Mouse (Mus musculus) CH12.LX (cell line): ENCODE results near the gene Nfatc2ip. TPM values are rescaled to one million over a fixed set of nuclear protein-coding genes. Genes with fewer than 3 reads are reported as not detected.

Source experiments
- DNase-seq: peaks from one replicate; pipeline ENCODE4 v3.0.0-alpha.2; 2013; ENCODE audit errors: extremely low read depth
- H3K27ac ChIP-seq: 2 replicates; pipeline ENCODE4 v1.5.1; 2012; ENCODE audit warnings: low read depth, mild to moderate bottlenecking, control low read depth, moderate library complexity; ENCODE audit not compliant: insufficient read depth
- H3K27me3 ChIP-seq: replicated peaks from 2 replicates; pipeline ENCODE3; 2012; ENCODE audit warnings: inconsistent platforms
- H3K36me3 ChIP-seq, 2 experiments: replicated peaks in 1 of 2; 2 replicates each; pipeline versions ENCODE3 to v1.6.1; 2012; ENCODE audit warnings: inconsistent platforms in 1 of 2, low read length in 1 of 2, mild to moderate bottlenecking in 1 of 2, mixed read lengths in 1 of 2, moderate library complexity in 1 of 2; ENCODE audit not compliant: control insufficient read depth in 1 of 2, insufficient read depth in 1 of 2
- H3K4me1 ChIP-seq, 2 experiments: 2 replicates each; pipeline ENCODE4 v1.6.1; 2012; ENCODE audit warnings: inconsistent platforms in 1 of 2, moderate library complexity in 1 of 2; ENCODE audit not compliant: insufficient read depth in 2 of 2, control insufficient read depth in 1 of 2
- H3K4me2 ChIP-seq: 2 replicates; pipeline ENCODE4 v1.6.1; 2012; ENCODE audit warnings: low read depth, mild to moderate bottlenecking, control low read depth; ENCODE audit not compliant: poor library complexity, insufficient read depth, severe bottlenecking
- H3K4me3 ChIP-seq, 3 experiments: fragments of 150-350 bp in 1 of 3; sonication (generic) in 1 of 3; replicated peaks in 1 of 3; 2 replicates each; pipeline versions ENCODE3 to v1.5.1; 2011 to 2012; ENCODE audit warnings: low read depth in 2 of 3, low read length in 2 of 3, mild to moderate bottlenecking in 2 of 3, moderate library complexity in 2 of 3, control low read depth in 1 of 3, improper control_type of control experiment in 1 of 3, inconsistent platforms in 1 of 3, mixed read lengths in 1 of 3; ENCODE audit not compliant: poor library complexity in 1 of 3
- H3K79me2 ChIP-seq: replicated peaks from 2 replicates; pipeline ENCODE4 v1.6.1; 2012; ENCODE audit warnings: mild to moderate bottlenecking, moderate library complexity; ENCODE audit not compliant: control insufficient read depth, poor library complexity, insufficient read depth, severe bottlenecking; ENCODE audit errors: extremely low read depth
- H3K9ac ChIP-seq: 2 replicates; pipeline ENCODE4 v1.6.1; 2012; ENCODE audit warnings: low read depth, mild to moderate bottlenecking, control low read depth, moderate library complexity; ENCODE audit not compliant: insufficient read depth
- H3K9me3 ChIP-seq: replicated peaks from 2 replicates; pipeline ENCODE3; 2012; ENCODE audit warnings: low read length, inconsistent platforms, mixed read lengths
- BHLHE40 ChIP-seq: IDR thresholded peaks from 2 replicates; pipeline ENCODE4 v1.6.1; 2011; ENCODE audit warnings: mild to moderate bottlenecking, low read depth, low read length, improper control_type of control experiment
- CHD1 ChIP-seq: IDR thresholded peaks from 2 replicates; pipeline ENCODE4 v1.6.1; 2012; ENCODE audit warnings: low read depth, low read length, improper control_type of control experiment, inconsistent platforms
- ELF1 ChIP-seq: IDR thresholded peaks from 2 replicates; pipeline ENCODE4 v1.6.1; 2014; ENCODE audit warnings: low read depth, mild to moderate bottlenecking, inconsistent platforms, low read length, improper control_type of control experiment
- ETS1 ChIP-seq: conservative IDR thresholded peaks from 2 replicates; pipeline ENCODE4 v1.6.1; 2012; ENCODE audit warnings: low read depth, mild to moderate bottlenecking, inconsistent platforms, low read length, improper control_type of control experiment, moderate library complexity
- GABPA ChIP-seq: IDR thresholded peaks from 2 replicates; pipeline ENCODE4 v1.6.1; 2012; ENCODE audit warnings: low read depth, low read length, improper control_type of control experiment, inconsistent platforms; ENCODE audit not compliant: insufficient replicate concordance
- HCFC1 ChIP-seq: IDR thresholded peaks from 2 replicates; pipeline ENCODE4 v1.6.1; 2012; ENCODE audit warnings: low read depth, mild to moderate bottlenecking, inconsistent platforms, low read length, improper control_type of control experiment
- IRF4 ChIP-seq: IDR thresholded peaks from 2 replicates; pipeline ENCODE4 v1.6.1; 2014; ENCODE audit warnings: low read depth, mild to moderate bottlenecking, inconsistent platforms, low read length, improper control_type of control experiment
- JUN ChIP-seq: IDR thresholded peaks from 2 replicates; pipeline ENCODE4 v1.6.1; 2011; ENCODE audit warnings: low read depth, mild to moderate bottlenecking, low read length, improper control_type of control experiment, moderate library complexity; ENCODE audit not compliant: insufficient read depth
- KAT2A ChIP-seq: IDR thresholded peaks from 2 replicates; pipeline ENCODE4 v1.6.1; 2012; ENCODE audit warnings: low read length, improper control_type of control experiment, inconsistent platforms; ENCODE audit not compliant: insufficient replicate concordance
- MAFK ChIP-seq: IDR thresholded peaks from 2 replicates; pipeline ENCODE4 v1.6.1; 2011; ENCODE audit warnings: low read length, improper control_type of control experiment; ENCODE audit not compliant: insufficient replicate concordance
- MAX ChIP-seq: IDR thresholded peaks from 2 replicates; pipeline ENCODE4 v1.6.1; 2011; ENCODE audit warnings: low read length, improper control_type of control experiment
- MAZ ChIP-seq: IDR thresholded peaks from 2 replicates; pipeline ENCODE4 v1.6.1; 2012; ENCODE audit warnings: low read depth, mild to moderate bottlenecking, inconsistent platforms, low read length, improper control_type of control experiment, moderate library complexity
- MEF2A ChIP-seq: IDR thresholded peaks from 2 replicates; pipeline ENCODE4 v1.6.1; 2014; ENCODE audit warnings: low read depth, mild to moderate bottlenecking, inconsistent platforms, low read length, improper control_type of control experiment, borderline replicate concordance
- MXI1 ChIP-seq: IDR thresholded peaks from 2 replicates; pipeline ENCODE4 v1.6.1; 2011; ENCODE audit warnings: mild to moderate bottlenecking, low read depth, low read length, improper control_type of control experiment
- NELFE ChIP-seq: IDR thresholded peaks from 2 replicates; pipeline ENCODE4 v1.6.1; 2011; ENCODE audit warnings: low read depth, low read length, improper control_type of control experiment
- NRF1 ChIP-seq: IDR thresholded peaks from 2 replicates; pipeline ENCODE4 v1.6.1; 2014; ENCODE audit warnings: low read depth, mild to moderate bottlenecking, inconsistent platforms, low read length, improper control_type of control experiment, moderate library complexity
- POLR2A ChIP-seq: IDR thresholded peaks from 2 replicates; pipeline ENCODE4 v1.6.1; 2011; ENCODE audit warnings: low read depth, mild to moderate bottlenecking, improper control_type of control experiment, low read length
- RCOR1 ChIP-seq: conservative IDR thresholded peaks from 2 replicates; pipeline ENCODE4 v1.6.1; 2012; ENCODE audit warnings: low read depth, mild to moderate bottlenecking, inconsistent platforms, low read length, improper control_type of control experiment
- SMC3 ChIP-seq: IDR thresholded peaks from 2 replicates; pipeline ENCODE4 v1.6.1; 2011; ENCODE audit warnings: low read depth, low read length, improper control_type of control experiment
- TBP ChIP-seq: conservative IDR thresholded peaks from 2 replicates; pipeline ENCODE4 v1.6.1; 2011; ENCODE audit warnings: low read depth, low read length, improper control_type of control experiment
- TCF12 ChIP-seq: IDR thresholded peaks from 2 replicates; pipeline ENCODE4 v1.6.1; 2014; ENCODE audit warnings: low read depth, mild to moderate bottlenecking, inconsistent platforms, low read length, improper control_type of control experiment
- ZC3H11A ChIP-seq: IDR thresholded peaks from 2 replicates; pipeline ENCODE4 v1.6.1; 2012; ENCODE audit warnings: low read depth, mild to moderate bottlenecking, inconsistent platforms, low read length, improper control_type of control experiment
- ZKSCAN1 ChIP-seq: IDR thresholded peaks from 2 replicates; pipeline ENCODE4 v1.6.1; 2012; ENCODE audit warnings: low read depth, inconsistent platforms, low read length, improper control_type of control experiment, borderline replicate concordance
- ZMIZ1 ChIP-seq: IDR thresholded peaks from 2 replicates; pipeline ENCODE4 v1.6.1; 2012; ENCODE audit warnings: low read depth, mild to moderate bottlenecking, inconsistent platforms, low read length, improper control_type of control experiment
- dilution Hi-C: fragments of 300-500 bp; cut with MboI; formaldehyde crosslinking; loops from 2 replicates; pipeline ENCODE4 v1.14.3; 2020; ENCODE audit warnings: low sequenced_read_pairs; ENCODE audit not compliant: extremely low pct_unique_long_range_greater_than_20kb, extremely low pct_ligation_motif_present
- in situ Hi-C: fragments of 300-500 bp; cut with MboI; formaldehyde crosslinking; loops from 3 replicates; pipeline ENCODE4 v1.14.3; 2019; ENCODE audit warnings: low sequenced_read_pairs, low pct_ligation_motif_present, low pct_unique_long_range_greater_than_20kb, mixed read lengths
- polyA plus RNA-seq: library from polyadenylated mRNA; unstranded; fragments of >175 nt; gene quantifications from 2 replicates; pipeline ENCODE4 v1.2.1, GENCODE M21; 2012; ENCODE audit warnings: low read depth; ENCODE audit not compliant: insufficient read length
- total RNA-seq, 2 experiments: library from RNA; depleted of rRNA; stranded (reverse); fragments of 300-350 nt in 1 of 2; fragments of >200 nt in 1 of 2; gene quantifications; 2 replicates each; pipeline ENCODE4 v1.2.3; 2012 to 2014

Gene Nfatc2ip
- total and polyA plus RNA-seq, 3 experiments = 7.8 to 15.0 (median 13.9) TPM

DNA sequence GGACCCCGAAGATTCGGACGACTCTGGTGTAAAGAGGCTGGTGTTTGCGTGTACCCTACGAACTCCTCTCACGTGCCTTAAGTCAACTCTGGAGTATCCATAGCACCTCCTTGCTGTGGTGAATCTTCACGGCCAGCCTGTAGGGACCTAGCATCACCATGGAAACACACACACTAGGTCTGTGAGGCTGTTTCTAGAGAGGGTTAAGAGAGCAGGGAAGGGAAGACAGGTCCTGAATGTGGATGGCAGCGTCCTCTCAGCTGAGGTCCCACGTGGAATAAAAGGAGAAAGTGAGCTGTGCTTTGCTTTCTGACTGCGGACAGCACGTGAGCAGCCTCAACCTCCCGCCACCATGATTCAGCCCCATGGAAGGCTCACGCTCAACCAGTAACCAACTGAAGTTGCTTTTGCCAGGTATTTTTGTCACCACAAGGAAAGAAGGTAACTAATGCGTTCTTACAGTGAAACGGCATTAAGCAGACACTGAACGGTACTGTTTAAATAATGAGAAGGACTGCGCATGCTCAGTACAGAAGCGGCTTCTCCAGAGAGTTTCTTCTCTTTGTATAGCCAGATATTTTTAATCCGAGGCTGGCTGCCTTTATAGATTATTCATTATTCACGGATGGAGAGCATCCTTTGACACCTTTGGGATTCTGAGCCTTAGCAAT, 45.7 kb downstream of the Nfatc2ip start:
- H3K4me1 ChIP-seq = peaks cover 2 to 7% of the 10 kb centered on the region in 2 experiments; a peak in 3 of 4 replicates
- no peaks in the 10 kb centered on the region for H3K9me3 ChIP-seq
- H3K27ac ChIP-seq = no peak overlapping the region
- no peak overlapping the region for H3K9ac ChIP-seq
- H3K27me3 ChIP-seq = peaks cover 7% of the 10 kb centered on the region
- TF ChIP-seq NRF1 (no peak), MAFK (no peak), GABPA (no peak), SMC3 (no peak), POLR2A (no peak), BHLHE40 (no peak), JUN (no peak), TBP (no peak), ZC3H11A (no peak), ZKSCAN1 (no peak), MXI1 (no peak), ETS1 (no peak), CHD1 (no peak), KAT2A (no peak), IRF4 (no peak), NELFE (no peak)
- in situ Hi-C loops (loop anchor here (25.0 kb wide), 1 partner anchor 89 kb away; the partner anchor contains the start of gene Sbk1), dilution Hi-C loops (no loop called here)
- no peak for DNase-seq
- H3K79me2 ChIP-seq = no peaks in the 10 kb centered on the region
- H3K36me3 ChIP-seq = no peaks in the 10 kb centered on the region
- H3K4me2 ChIP-seq = no peak overlapping the region
- no peak overlapping the region for H3K4me3 ChIP-seq

DNA sequence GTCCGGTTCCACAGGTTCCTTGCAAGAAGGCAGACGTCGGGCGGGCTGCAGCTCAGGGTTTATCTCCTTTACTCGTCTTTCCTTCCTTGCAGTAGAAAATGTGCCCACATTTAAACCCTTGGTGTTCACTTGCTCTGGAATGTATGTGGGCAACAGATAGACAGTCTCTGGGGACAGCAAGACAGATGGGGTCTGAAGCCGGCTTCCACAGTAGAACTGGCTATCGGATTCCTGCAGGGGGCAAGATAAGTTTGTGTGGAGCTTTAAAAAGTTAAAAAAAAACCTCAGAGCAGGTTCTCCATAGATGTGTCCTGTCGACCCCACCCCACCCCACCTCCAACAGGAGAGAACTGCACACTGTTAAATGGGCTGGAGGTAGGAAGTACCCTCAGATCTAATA, 48.2 kb downstream of the Nfatc2ip start:
- H3K27me3 ChIP-seq = peaks cover 9% of the 10 kb centered on the region
- no peak for TF ChIP-seq ELF1
- no peak for TF ChIP-seq MXI1
- TF ChIP-seq NRF1 = no peak
- no peak for TF ChIP-seq KAT2A
- TF ChIP-seq ZKSCAN1 = no peak
- TF ChIP-seq CHD1 = no peak
- no peak for TF ChIP-seq ETS1
- TF ChIP-seq POLR2A = no peak
- no peak for TF ChIP-seq RCOR1
- no peak for TF ChIP-seq SMC3
- no peak for TF ChIP-seq MEF2A
- TF ChIP-seq MAZ = no peak
- TF ChIP-seq ZMIZ1 = no peak
- no peak for TF ChIP-seq TBP
- TF ChIP-seq TCF12 = no peak
- no peak for TF ChIP-seq MAX
- no peak for TF ChIP-seq JUN
- no peak for TF ChIP-seq HCFC1
- H3K4me3 ChIP-seq = no peak overlapping the region
- H3K79me2 ChIP-seq = no peaks in the 10 kb centered on the region
- H3K36me3 ChIP-seq = no peaks in the 10 kb centered on the region
- DNase-seq = no peak
- dilution Hi-C loops = no loop called here
- no peak overlapping the region for H3K27ac ChIP-seq
- H3K9ac ChIP-seq = no peak overlapping the region
- in situ Hi-C loops = no loop called here
- H3K9me3 ChIP-seq = no peaks in the 10 kb centered on the region
- no peak overlapping the region for H3K4me2 ChIP-seq
- peaks cover 2% of the 10 kb centered on the region in 2 experiments; a peak in 3 of 4 replicates for H3K4me1 ChIP-seq
